Mouse (Mus musculus): ENCODE results near the gene Abtb2.

DNA sequence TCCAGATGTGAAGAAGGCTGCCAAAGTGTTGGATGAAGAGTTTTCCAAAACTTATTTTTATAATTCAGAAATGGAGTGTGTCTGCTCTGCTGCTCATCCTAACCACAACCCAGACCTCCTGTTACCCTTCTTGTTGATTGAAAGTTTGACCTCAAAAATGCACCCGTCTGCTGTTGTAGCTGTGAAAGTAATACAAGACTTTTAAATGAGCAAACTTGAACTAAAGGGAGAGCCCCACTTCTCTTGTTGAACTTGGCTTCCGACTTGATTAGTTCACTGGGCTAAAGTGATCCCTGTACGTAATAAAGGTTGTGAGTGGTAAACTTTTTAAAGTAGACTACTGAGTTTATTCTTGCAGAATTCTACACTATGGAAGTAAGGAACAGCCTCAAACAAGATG lies 10.3 kb downstream of the Abtb2 start:
- TF ChIP-seq CTCF (IDR thresholded peaks at IDR 0.05; ENCODE audit: low read depth, low read length) = no peak
- TF ChIP-seq POLR2A (IDR thresholded peaks at IDR 0.05; ENCODE audit: extremely low read depth, insufficient read depth, low read length) = no peak

All from liver, adult 2 months (tissue).